Comparison of ENCODE assay signal across 27 mouse cellular contexts in genomic region chr19:42877653-42878052, GRCm38 (mm10).
"Had no signal": no experiment of that assay in that cellular context is flagged by ENCODE, and none has a peak within 500 bp of the region (broad histone marks: within the 10 kb centered on the region; RNA-seq: fewer than 3 reads in every experiment).

No protein-coding gene starts in this region.

- ATAC-seq: forebrain, embryonic 13.5 days; forebrain, embryonic 14.5 days; forebrain, embryonic 15.5 days; forebrain, embryonic 16.5 days; forebrain, postnatal 0 days had no signal

- H3K4me1 ChIP-seq: embryonic facial prominence, embryonic 12.5 days; embryonic facial prominence, embryonic 15.5 days; forebrain, embryonic 10.5 days; forebrain, embryonic 12.5 days; forebrain, embryonic 13.5 days; forebrain, embryonic 15.5 days had no signal

- H3K27me3 ChIP-seq: embryonic facial prominence, embryonic 12.5 days; embryonic facial prominence, embryonic 13.5 days; embryonic facial prominence, embryonic 15.5 days; forebrain, embryonic 12.5 days; forebrain, embryonic 13.5 days; forebrain, embryonic 15.5 days had no signal

- H3K4me2 ChIP-seq: embryonic facial prominence, embryonic 12.5 days; embryonic facial prominence, embryonic 13.5 days; embryonic facial prominence, embryonic 15.5 days; forebrain, embryonic 12.5 days; forebrain, embryonic 13.5 days; forebrain, embryonic 15.5 days had no signal

- H3K9me3 ChIP-seq: embryonic facial prominence, embryonic 10.5 days; embryonic facial prominence, embryonic 12.5 days; embryonic facial prominence, embryonic 13.5 days; embryonic facial prominence, embryonic 15.5 days; forebrain, embryonic 10.5 days; forebrain, embryonic 12.5 days; forebrain, embryonic 13.5 days; forebrain, embryonic 15.5 days had no signal

- DNase-seq: cerebellum, adult 2 months; cerebellum, adult 8-10 months; cerebellum, adult 9-10 months; cerebellum, adult 9-11 months; cerebellum, postnatal 10 days; cerebellum, postnatal 14 days; cerebellum, postnatal 25 days; cerebellum, postnatal 36 days; embryo, embryonic 11 days; forebrain, postnatal 0 days; gastrocnemius, adult 2 months; gastrocnemius, postnatal 10 days; gastrocnemius, postnatal 14 days; gastrocnemius, postnatal 25 days; gastrocnemius, postnatal 36 days; heart, adult 18-20 months had no signal

- H3K9ac ChIP-seq: embryonic facial prominence, embryonic 12.5 days; embryonic facial prominence, embryonic 13.5 days; embryonic facial prominence, embryonic 15.5 days; forebrain, embryonic 12.5 days; forebrain, embryonic 13.5 days; forebrain, embryonic 15.5 days; forebrain, postnatal 0 days had no signal

- H3K36me3 ChIP-seq: embryonic facial prominence, embryonic 10.5 days; embryonic facial prominence, embryonic 12.5 days; embryonic facial prominence, embryonic 13.5 days; embryonic facial prominence, embryonic 15.5 days; forebrain, embryonic 10.5 days; forebrain, embryonic 12.5 days; forebrain, embryonic 15.5 days had no signal

- H3K27ac ChIP-seq: embryonic facial prominence, embryonic 10.5 days; embryonic facial prominence, embryonic 12.5 days; embryonic facial prominence, embryonic 13.5 days; embryonic facial prominence, embryonic 15.5 days; forebrain, embryonic 10.5 days; forebrain, embryonic 12.5 days; forebrain, embryonic 13.5 days; forebrain, embryonic 15.5 days; gastrocnemius, adult 2 months had no signal

- H3K4me3 ChIP-seq: embryonic facial prominence, embryonic 10.5 days; embryonic facial prominence, embryonic 12.5 days; embryonic facial prominence, embryonic 13.5 days; embryonic facial prominence, embryonic 15.5 days; erythroblast, embryonic 14.5 days; forebrain, embryonic 10.5 days; forebrain, embryonic 12.5 days; forebrain, embryonic 13.5 days; forebrain, embryonic 15.5 days; gastrocnemius, adult 2 months had no signal
